Mouse (Mus musculus) midbrain, embryonic 13.5 days (tissue): ENCODE measurements around the gene Vamp2. TPM values are rescaled to one million over a fixed set of nuclear protein-coding genes. Genes with fewer than 3 reads are reported as not detected.

Experiments
- polyA plus RNA-seq: library from polyadenylated mRNA; unstranded; fragments of >200 nt; fragmentation: Nextera tagmentation; extraction: Ambion mirVana; gene quantifications from 2 replicates; pipeline ENCODE4 v1.2.1, GENCODE M21; 2015

The Vamp2 gene
- polyA plus RNA-seq, 1 experiment from 2014 or later: 188 TPM

Other genes with a start within 250 kb of the Vamp2 start
- gene Ndel1, start 216.6 kb upstream of the Vamp2 start, polyA plus RNA-seq: 79.9 and 80.8 TPM in 2 replicates
- 0.04 and 0.05 TPM in 2 replicates for gene Rnf222, start 199.9 kb upstream of the Vamp2 start, polyA plus RNA-seq
- 718 and 727 TPM in 2 replicates for gene Rpl26, start 186.9 kb upstream of the Vamp2 start, polyA plus RNA-seq
- 0.57 and 0.73 TPM in 2 replicates for gene Odf4, start 161.4 kb upstream of the Vamp2 start, polyA plus RNA-seq
- 12.1 and 13.6 TPM in 2 replicates for gene Arhgef15, start 131.0 kb upstream of the Vamp2 start, polyA plus RNA-seq
- 1.2 and 1.3 TPM in 2 replicates for gene Slc25a35, start 120.4 kb upstream of the Vamp2 start, polyA plus RNA-seq
- 30.4 and 31.6 TPM in 2 replicates for gene Rangrf, start 113.3 kb upstream of the Vamp2 start, polyA plus RNA-seq
- 25.7 and 26.0 TPM in 2 replicates for gene Pfas, start 80.0 kb upstream of the Vamp2 start, polyA plus RNA-seq
- 51.2 and 58.8 TPM in 2 replicates for gene Ctc1, start 72.6 kb upstream of the Vamp2 start, polyA plus RNA-seq
- 61.3 and 62.6 TPM in 2 replicates for gene Aurkb, start 42.8 kb upstream of the Vamp2 start, polyA plus RNA-seq
- gene Borcs6, start 28.8 kb upstream of the Vamp2 start, polyA plus RNA-seq: 11.3 and 13.5 TPM in 2 replicates
- gene Tmem107, start 17.7 kb upstream of the Vamp2 start, polyA plus RNA-seq: 31.7 and 42.5 TPM in 2 replicates
- 8.6 and 10.5 TPM in 2 replicates for gene Per1, start 6.7 kb downstream of the Vamp2 start, polyA plus RNA-seq
- 0.10 and 0.26 TPM in 2 replicates for gene Hes7, start 31.9 kb downstream of the Vamp2 start, polyA plus RNA-seq
- gene 9130213A22Rik, start 34.1 kb downstream of the Vamp2 start, polyA plus RNA-seq: 0.28 TPM in 1 of 2 replicates, not detected in the other
- gene Aloxe3, start 37.4 kb downstream of the Vamp2 start, polyA plus RNA-seq: 0.39 and 0.43 TPM in 2 replicates
- 0.13 TPM in 1 of 2 replicates, not detected in the other for gene Alox12b, start 68.5 kb downstream of the Vamp2 start, polyA plus RNA-seq
- gene Alox8, start 109.4 kb downstream of the Vamp2 start, polyA plus RNA-seq: 0.06 and 0.07 TPM in 2 replicates
- 0.32 and 0.42 TPM in 2 replicates for gene Gucy2e, start 148.5 kb downstream of the Vamp2 start, polyA plus RNA-seq
- 29.8 and 30.8 TPM in 2 replicates for gene Cntrob, start 235.3 kb downstream of the Vamp2 start, polyA plus RNA-seq
- gene Trappc1, start 235.5 kb downstream of the Vamp2 start, polyA plus RNA-seq: 221 and 223 TPM in 2 replicates
- 3.9 and 4.9 TPM in 2 replicates for gene Kcnab3, start 237.8 kb downstream of the Vamp2 start, polyA plus RNA-seq